Mouse (Mus musculus): ENCODE results near the gene Erich6b. TPM values are rescaled to one million over a fixed set of nuclear protein-coding genes. Genes with fewer than 3 reads are reported as not detected.

The Erich6b gene
- polyA plus RNA-seq, 1 experiment: not detected

GRCm38 (mm10) chr14:75641369-75641768, 690 bp upstream of the Erich6b start:
- Histone ChIP-seq H3K36me3 (ENCODE audit: control insufficient read depth) (no peaks in the 10 kb centered on the region), H3K4me3 (replicated peaks) (no peak overlapping the region), H3K9me3 (ENCODE audit: control insufficient read depth, low read length) (no peaks in the 10 kb centered on the region), H3K27me3 (ENCODE audit: control insufficient read depth) (no peaks in the 10 kb centered on the region), H3K4me1 (ENCODE audit: control insufficient read depth) (no peaks in the 10 kb centered on the region)
- TF ChIP-seq TAL1 (IDR thresholded peaks at IDR 0.05; ENCODE audit: low read length) (no peak), GATA1 (IDR thresholded peaks at IDR 0.05; ENCODE audit: low read length) (no peak)

GRCm38 (mm10) chr14:75645461-75645860, 3.4 kb downstream of the Erich6b start:
- no peak for TF ChIP-seq TAL1 (IDR thresholded peaks at IDR 0.05; ENCODE audit: low read length)
- no peak overlapping the region for H3K4me3 ChIP-seq (replicated peaks)
- no peaks in the 10 kb centered on the region for H3K36me3 ChIP-seq (ENCODE audit: control insufficient read depth)
- H3K4me1 ChIP-seq (ENCODE audit: control insufficient read depth): no peaks in the 10 kb centered on the region
- H3K9me3 ChIP-seq (ENCODE audit: control insufficient read depth, low read length): no peaks in the 10 kb centered on the region
- no peaks in the 10 kb centered on the region for H3K27me3 ChIP-seq (ENCODE audit: control insufficient read depth)

- H3K27me3 ChIP-seq (ENCODE audit: control insufficient read depth): no peaks in the 10 kb centered on the region
- H3K4me3 ChIP-seq (replicated peaks): no peak overlapping the region
- H3K9me3 ChIP-seq (ENCODE audit: control insufficient read depth, low read length): no peaks in the 10 kb centered on the region
- no peak for TF ChIP-seq TAL1 (IDR thresholded peaks at IDR 0.05; ENCODE audit: low read length)
- no peak for TF ChIP-seq GATA1 (IDR thresholded peaks at IDR 0.05; ENCODE audit: low read length)
- no peaks in the 10 kb centered on the region for H3K4me1 ChIP-seq (ENCODE audit: control insufficient read depth)
- no peaks in the 10 kb centered on the region for H3K36me3 ChIP-seq (ENCODE audit: control insufficient read depth)
These were observed 4.0 kb downstream of the Erich6b start for GRCm38 (mm10) chr14:75646060-75646459.

- H3K36me3 ChIP-seq (ENCODE audit: control insufficient read depth): no peaks in the 10 kb centered on the region
- H3K9me3 ChIP-seq (ENCODE audit: control insufficient read depth, low read length): no peaks in the 10 kb centered on the region
- no peaks in the 10 kb centered on the region for H3K27me3 ChIP-seq (ENCODE audit: control insufficient read depth)
- H3K4me1 ChIP-seq (ENCODE audit: control insufficient read depth): no peaks in the 10 kb centered on the region
- TF ChIP-seq TAL1 (IDR thresholded peaks at IDR 0.05; ENCODE audit: low read length) (no peak), GATA1 (IDR thresholded peaks at IDR 0.05; ENCODE audit: low read length) (no peak)
- H3K4me3 ChIP-seq (replicated peaks): no peak overlapping the region
These were observed 5.1 kb downstream of the Erich6b start for GRCm38 (mm10) chr14:75646968-75647829.

- Histone ChIP-seq H3K27me3 (ENCODE audit: control insufficient read depth) (no peaks in the 10 kb centered on the region), H3K9me3 (ENCODE audit: control insufficient read depth, low read length) (no peaks in the 10 kb centered on the region), H3K4me1 (ENCODE audit: control insufficient read depth) (no peaks in the 10 kb centered on the region), H3K36me3 (ENCODE audit: control insufficient read depth) (no peaks in the 10 kb centered on the region), H3K4me3 (replicated peaks) (no peak overlapping the region)
- no peak for TF ChIP-seq TAL1 (IDR thresholded peaks at IDR 0.05; ENCODE audit: low read length)
- TF ChIP-seq GATA1 (IDR thresholded peaks at IDR 0.05; ENCODE audit: low read length): no peak
These were observed 18.9 kb downstream of the Erich6b start for GRCm38 (mm10) chr14:75660936-75661335.

- Histone ChIP-seq H3K4me3 (replicated peaks) (no peak overlapping the region), H3K4me1 (ENCODE audit: control insufficient read depth) (no peaks in the 10 kb centered on the region), H3K36me3 (ENCODE audit: control insufficient read depth) (no peaks in the 10 kb centered on the region), H3K27me3 (ENCODE audit: control insufficient read depth) (no peaks in the 10 kb centered on the region), H3K9me3 (ENCODE audit: control insufficient read depth, low read length) (no peaks in the 10 kb centered on the region)
- TF ChIP-seq GATA1 (IDR thresholded peaks at IDR 0.05; ENCODE audit: low read length): no peak
- TF ChIP-seq TAL1 (IDR thresholded peaks at IDR 0.05; ENCODE audit: low read length): no peak
These were observed 19.5 kb downstream of the Erich6b start for GRCm38 (mm10) chr14:75661548-75661947.

GRCm38 (mm10) chr14:75665430-75666180, 23.5 kb downstream of the Erich6b start:
- no peaks in the 10 kb centered on the region for H3K27me3 ChIP-seq (ENCODE audit: control insufficient read depth)
- H3K36me3 ChIP-seq (ENCODE audit: control insufficient read depth): no peaks in the 10 kb centered on the region
- no peak overlapping the region for H3K4me3 ChIP-seq (replicated peaks)
- TF ChIP-seq TAL1 (IDR thresholded peaks at IDR 0.05; ENCODE audit: low read length) (no peak), GATA1 (IDR thresholded peaks at IDR 0.05; ENCODE audit: low read length) (no peak)
- no peaks in the 10 kb centered on the region for H3K4me1 ChIP-seq (ENCODE audit: control insufficient read depth)
- peaks cover 3% of the 10 kb centered on the region; the same call in 1 of the 2 replicates for H3K9me3 ChIP-seq (ENCODE audit: control insufficient read depth, low read length)

GRCm38 (mm10) chr14:75669085-75669645, 27.1 kb downstream of the Erich6b start:
- Histone ChIP-seq H3K9me3 (ENCODE audit: control insufficient read depth, low read length) (peaks cover 8% of the 10 kb centered on the region; the same call in 1 of the 2 replicates), H3K27me3 (ENCODE audit: control insufficient read depth) (no peaks in the 10 kb centered on the region), H3K4me3 (replicated peaks) (no peak overlapping the region), H3K4me1 (ENCODE audit: control insufficient read depth) (no peaks in the 10 kb centered on the region), H3K36me3 (ENCODE audit: control insufficient read depth) (no peaks in the 10 kb centered on the region)
- TF ChIP-seq TAL1 (IDR thresholded peaks at IDR 0.05; ENCODE audit: low read length): no peak
- no peak for TF ChIP-seq GATA1 (IDR thresholded peaks at IDR 0.05; ENCODE audit: low read length)

- no peak overlapping the region for H3K4me3 ChIP-seq (replicated peaks)
- no peaks in the 10 kb centered on the region for H3K27me3 ChIP-seq (ENCODE audit: control insufficient read depth)
- H3K36me3 ChIP-seq (ENCODE audit: control insufficient read depth): no peaks in the 10 kb centered on the region
- TF ChIP-seq TAL1 (IDR thresholded peaks at IDR 0.05; ENCODE audit: low read length) (no peak), GATA1 (IDR thresholded peaks at IDR 0.05; ENCODE audit: low read length) (no peak)
- H3K4me1 ChIP-seq (ENCODE audit: control insufficient read depth): no peaks in the 10 kb centered on the region
- peaks cover 6% of the 10 kb centered on the region; the same call in 1 of the 2 replicates for H3K9me3 ChIP-seq (ENCODE audit: control insufficient read depth, low read length)
These were observed 34.3 kb downstream of the Erich6b start for GRCm38 (mm10) chr14:75676316-75676715.

Data from erythroblast, embryonic 14.5 days (primary cell).